Mouse (Mus musculus) right cerebral cortex, postnatal 10 days (tissue): ENCODE measurements around the gene Ccdc113.

Experiments
- DNase-seq, 2 experiments: peaks; one replicate each; pipeline ENCODE4 v3.0.0; 2021; ENCODE audit warnings: low spot score in 2 of 2

Ccdc113 gene

GRCm38 (mm10) chr8:95539487-95539886, 5.6 kb downstream of the Ccdc113 start:
- DNase-seq = no peak

DNA sequence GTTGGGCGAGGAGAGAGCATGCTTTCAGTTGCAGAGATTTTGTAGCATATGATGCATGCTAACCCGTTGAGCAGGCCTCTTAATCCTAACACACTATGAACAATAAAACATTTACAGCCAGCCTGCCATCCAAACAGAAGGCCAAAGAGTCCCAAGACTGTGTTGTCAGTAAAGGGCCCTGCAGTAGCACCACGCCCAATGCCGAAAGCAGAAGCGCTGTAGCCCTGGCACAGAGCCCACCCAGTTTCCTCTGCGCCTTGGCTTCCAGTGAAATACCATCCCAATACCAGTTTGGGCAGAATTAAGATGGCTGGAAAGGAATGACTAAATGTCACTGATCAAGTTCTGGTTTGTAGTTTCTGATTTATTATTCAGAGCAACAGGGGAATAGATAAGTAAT, 8.3 kb downstream of the Ccdc113 start:
- no peak for DNase-seq

DNA sequence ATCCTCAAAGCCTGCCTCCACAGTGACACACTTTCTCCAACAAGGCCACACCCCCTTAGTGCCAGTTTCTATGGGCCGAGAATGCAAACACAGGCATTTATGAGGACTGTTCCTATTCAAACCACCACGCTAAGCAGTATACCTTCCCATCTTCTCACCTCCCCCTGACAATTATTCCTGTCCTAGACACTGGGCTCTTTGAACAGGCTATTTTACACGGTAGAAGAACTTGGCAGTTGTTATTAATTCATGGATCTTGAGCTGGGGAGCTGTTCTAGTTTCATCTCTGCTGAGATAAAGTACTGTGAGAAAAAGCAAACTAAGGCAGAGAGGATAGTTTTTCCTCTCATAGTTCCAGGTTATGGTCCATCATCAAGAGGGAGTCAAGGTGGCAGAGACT, 9.2 kb downstream of the Ccdc113 start:
- no peak for DNase-seq

- DNase-seq = no peak
These were observed 11.9 kb downstream of the Ccdc113 start for GRCm38 (mm10) chr8:95545815-95546214.

- DNase-seq = no peak
These were observed 13.1 kb downstream of the Ccdc113 start for GRCm38 (mm10) chr8:95546986-95547385.

- DNase-seq = no peak
These were observed 14.0 kb downstream of the Ccdc113 start for GRCm38 (mm10) chr8:95547931-95548330.

DNA sequence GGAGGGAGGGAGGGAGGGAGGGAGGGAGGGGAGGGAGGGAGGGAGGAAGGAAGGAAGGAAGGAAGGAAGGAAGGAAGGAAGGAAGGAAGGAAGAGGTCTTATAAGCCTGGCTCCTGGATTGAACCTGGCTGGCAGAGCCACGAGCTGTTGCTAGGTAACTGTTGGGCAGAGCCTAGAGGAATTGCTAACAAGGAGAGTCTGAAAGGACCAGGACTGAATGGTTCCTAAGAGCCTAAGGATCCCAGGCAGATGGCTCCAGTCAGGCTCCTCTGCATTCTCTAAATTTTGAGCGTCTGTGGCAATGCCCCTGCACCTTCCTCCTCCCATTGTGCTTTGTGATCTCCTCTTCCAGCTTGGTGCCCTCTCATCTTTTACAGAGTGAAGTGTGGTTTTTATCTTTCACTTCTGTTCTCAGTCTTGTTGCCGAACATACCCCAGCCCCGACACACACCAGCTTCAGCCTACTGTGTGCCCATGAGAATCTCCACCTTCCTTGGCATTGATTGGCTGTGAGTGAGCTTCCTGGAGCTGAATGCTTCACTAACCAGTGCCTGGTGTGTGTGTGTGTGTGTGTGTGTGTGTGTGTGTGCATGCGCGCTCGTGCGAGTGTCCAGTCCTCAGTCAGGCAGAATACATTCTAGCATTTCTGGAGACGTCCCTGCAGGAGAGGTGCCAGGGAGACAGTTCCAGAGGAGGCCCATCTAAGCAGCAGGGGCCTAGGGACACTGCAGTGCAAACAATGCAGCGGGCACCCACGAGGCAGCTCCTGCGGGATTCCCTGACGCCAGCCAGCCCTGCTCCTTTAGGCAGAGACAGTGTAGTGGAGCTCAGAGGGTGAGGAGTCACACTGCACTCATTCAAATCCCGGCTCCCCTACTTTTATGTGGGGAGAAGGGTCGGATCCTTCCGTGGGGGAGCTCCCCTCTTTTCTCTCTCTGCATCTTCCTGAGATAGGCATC, 16.3 kb downstream of the Ccdc113 start:
- peak; percentile 58 to 71 for DNase-seq

GRCm38 (mm10) chr8:95551577-95551976, 17.7 kb downstream of the Ccdc113 start:
- no peak for DNase-seq

GRCm38 (mm10) chr8:95555963-95556362, 22.1 kb downstream of the Ccdc113 start:
- DNase-seq = no peak

- DNase-seq = no peak
These were observed 32.3 kb downstream of the Ccdc113 start for GRCm38 (mm10) chr8:95566217-95566616.

- DNase-seq = peak; percentile 43 to 51
These were observed 32.9 kb downstream of the Ccdc113 start for GRCm38 (mm10) chr8:95566809-95567208.

GRCm38 (mm10) chr8:95573146-95573545, 39.3 kb downstream of the Ccdc113 start:
- no peak for DNase-seq

- DNase-seq = no peak
These were observed 42.4 kb downstream of the Ccdc113 start, which contains the start of gene Prss54 for GRCm38 (mm10) chr8:95576240-95576639. TSS of gene Prss54 (minus strand) at chr8:95576340.

DNA sequence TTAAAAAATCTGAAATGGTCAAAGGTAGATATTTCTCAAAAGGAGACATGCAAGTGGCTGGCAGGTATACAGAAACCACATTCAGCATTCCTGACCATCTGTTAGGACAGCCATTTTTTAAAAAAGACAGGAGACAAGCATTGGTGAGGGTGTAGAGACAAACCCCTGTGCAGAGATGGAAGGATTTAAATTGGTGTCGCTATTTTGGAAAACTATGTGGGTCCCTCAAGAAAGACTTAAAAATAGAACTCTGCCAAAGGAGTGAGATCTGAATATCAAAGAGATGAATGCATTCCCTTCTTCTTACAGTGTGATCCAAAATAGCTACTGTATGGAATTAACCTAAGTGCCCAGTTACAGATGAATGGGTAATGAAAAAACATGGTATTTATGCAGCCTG, 53.5 kb downstream of the Ccdc113 start:
- DNase-seq = no peak

DNA sequence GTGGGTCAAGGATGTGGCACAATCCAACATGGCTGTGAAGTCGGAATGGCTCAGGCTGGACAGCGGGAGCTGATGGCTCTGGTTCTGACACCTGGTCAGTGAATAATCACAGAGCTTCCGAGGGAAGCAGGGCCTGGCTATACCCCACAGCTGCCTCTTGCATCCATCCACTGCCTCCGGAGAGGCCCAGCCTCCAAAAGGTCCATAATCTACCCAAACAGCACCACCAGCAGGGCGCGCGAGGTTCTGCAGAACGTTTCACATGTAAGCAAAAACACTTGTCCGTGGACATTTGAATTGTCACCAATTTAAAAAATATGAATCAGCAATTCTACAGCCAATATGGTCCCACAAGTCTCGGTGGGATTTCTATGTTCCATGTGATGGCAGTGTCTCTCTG, 55.4 kb downstream of the Ccdc113 start:
- peak in 1 of 2 experiments; percentile 36 for DNase-seq

- DNase-seq = no peak
These were observed 56.7 kb downstream of the Ccdc113 start for GRCm38 (mm10) chr8:95590539-95590938.

DNA sequence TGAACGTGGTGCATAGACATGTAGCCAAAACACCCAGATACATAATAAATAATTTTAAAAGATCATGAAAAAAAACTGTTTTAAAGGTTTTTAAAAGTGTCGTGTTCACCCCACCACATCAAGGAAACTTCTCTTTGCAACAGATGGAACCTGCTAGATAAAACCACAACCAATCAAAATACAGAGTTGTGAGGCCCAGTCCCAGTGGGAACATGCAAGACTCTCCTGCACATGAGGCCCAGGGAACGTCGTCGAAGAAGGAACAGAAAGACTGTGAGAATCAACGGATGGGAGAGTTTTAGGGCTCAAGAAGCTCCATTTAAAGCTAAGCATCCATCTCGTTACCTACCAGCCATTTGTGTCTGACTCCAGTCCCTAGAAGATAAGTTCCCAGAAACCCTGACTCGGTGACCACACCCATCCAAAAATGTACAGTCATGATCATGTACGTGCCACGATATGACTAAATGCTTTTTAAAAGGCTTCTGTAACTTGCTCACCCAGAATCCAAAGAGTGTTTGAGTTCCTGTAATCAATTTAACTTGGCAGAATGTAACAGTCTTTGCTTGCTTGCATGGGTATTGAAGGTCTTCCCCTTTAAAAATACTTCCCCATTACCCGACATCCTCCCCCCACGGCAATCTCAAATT, 58.4 kb downstream of the Ccdc113 start:
- no peak for DNase-seq

DNA sequence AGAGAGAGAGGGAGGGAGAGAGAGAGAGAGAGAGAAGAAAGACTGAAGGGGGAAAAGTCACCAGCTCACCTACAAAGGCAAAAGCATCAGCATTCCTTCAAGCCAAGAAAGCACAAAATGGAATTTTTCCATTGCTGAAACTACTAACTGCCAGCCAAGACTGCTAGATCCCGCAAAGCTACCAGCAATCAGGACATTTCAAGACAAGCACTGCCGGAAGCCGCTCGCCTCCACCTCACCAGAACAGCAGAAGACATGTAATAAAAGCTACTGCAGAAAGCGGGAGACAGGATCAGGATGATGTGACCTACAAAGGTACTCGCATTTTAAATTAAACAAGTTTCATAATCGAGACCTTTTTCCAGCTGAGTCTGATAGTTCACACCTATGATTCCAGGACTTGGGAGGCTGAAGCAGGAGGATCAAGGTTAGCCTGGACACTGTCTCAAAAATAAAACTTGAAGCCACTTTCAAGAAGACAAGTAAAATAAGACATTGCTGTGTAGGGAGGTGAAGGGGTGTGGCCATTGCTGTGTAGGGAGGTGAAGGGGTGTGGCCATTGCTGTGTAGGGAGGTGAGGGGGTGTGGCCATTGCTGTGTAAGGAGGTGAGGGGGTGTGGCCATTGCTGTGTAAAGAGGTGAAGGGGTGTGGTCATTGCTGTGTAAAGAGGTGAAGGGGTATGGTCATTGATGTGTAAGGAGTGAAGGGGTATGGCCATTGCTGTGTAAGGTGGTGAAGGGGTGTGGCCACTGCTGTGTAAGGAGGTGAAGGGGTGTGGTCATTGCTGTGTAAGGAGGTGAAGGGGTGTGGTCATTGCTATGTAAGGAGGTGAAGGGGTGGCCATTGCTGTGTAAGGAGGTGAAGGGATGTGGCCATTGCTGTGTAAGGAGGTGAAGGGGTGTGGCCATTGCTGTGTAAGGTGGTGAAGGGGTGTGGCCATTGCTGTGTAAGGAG, 59.8 kb downstream of the Ccdc113 start:
- no peak for DNase-seq

DNA sequence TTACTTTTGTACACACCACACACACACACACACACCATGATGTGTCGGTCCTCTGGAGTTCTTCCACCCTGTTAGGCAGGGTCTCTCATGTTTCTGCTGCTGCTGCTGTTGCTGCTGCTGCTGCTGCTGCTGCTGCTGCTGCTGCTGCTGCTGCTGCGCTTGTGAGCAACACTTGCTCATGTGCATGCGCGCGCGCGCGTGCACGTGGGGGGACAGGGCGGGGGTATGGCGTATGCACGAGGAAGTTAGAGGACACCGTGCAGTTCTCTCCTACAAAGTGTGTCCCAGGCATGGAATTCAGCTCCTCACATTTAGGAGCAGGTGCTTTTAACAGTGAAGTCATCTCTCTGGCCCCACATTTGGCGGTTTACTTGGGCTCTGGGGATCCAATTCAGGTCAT, 61.2 kb downstream of the Ccdc113 start:
- DNase-seq = no peak

GRCm38 (mm10) chr8:95596841-95597241, 63.0 kb downstream of the Ccdc113 start:
- DNase-seq = no peak

DNA sequence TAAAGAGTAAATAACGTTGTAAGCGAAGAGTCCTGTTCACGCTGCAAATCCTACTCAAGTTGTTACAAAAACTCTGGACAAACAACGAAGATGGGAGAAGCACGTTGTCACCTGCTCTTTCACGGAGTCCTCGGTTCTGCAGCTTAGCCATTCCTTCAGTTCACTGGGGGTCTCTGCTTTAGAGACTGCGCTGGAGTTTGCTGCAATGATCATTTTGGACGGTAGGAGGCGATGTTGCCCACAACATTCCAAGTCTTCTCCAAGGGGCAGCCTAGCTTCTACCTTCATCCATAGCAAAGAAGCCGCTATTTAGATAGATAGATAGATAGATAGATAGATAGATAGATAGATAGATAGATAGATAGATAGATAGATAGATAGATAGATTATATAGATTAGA, 66.0 kb downstream of the Ccdc113 start:
- peak; percentile 74 to 86 for DNase-seq

- no peak for DNase-seq
These were observed 67.4 kb downstream of the Ccdc113 start for GRCm38 (mm10) chr8:95601306-95601705.
